Mouse (Mus musculus): ENCODE measurements around the gene Trpv5. TPM values are rescaled to one million over a fixed set of nuclear protein-coding genes. Genes with fewer than 3 reads are reported as not detected.

Gene Trpv5
- total RNA-seq (2021), result not detected

GRCm38 (mm10) chr6:41680669-41681068, at the start of gene Trpv5:
Trpv5 (minus strand) TSS chr6:41680769.
- DNase-seq, result no peak
- intact Hi-C loops (cut with DNase I), result no loop called here

- intact Hi-C loops (cut with DNase I), result no loop called here
- no peak for DNase-seq
Observed at GRCm38 (mm10) chr6:41727989-41728609, 47.5 kb upstream of the Trpv5 start.

GRCm38 (mm10) chr6:41721430-41721829, 40.9 kb upstream of the Trpv5 start:
- DNase-seq, result no peak
- intact Hi-C loops (cut with DNase I), result no loop called here

- DNase-seq, result no peak
- intact Hi-C loops (cut with DNase I), result no loop called here
Observed at GRCm38 (mm10) chr6:41710281-41710680, 29.7 kb upstream of the Trpv5 start.

- intact Hi-C loops (cut with DNase I), result no loop called here
- DNase-seq, result no peak
Observed at GRCm38 (mm10) chr6:41706275-41706674, 25.7 kb upstream of the Trpv5 start.

GRCm38 (mm10) chr6:41704123-41704522, 23.6 kb upstream of the Trpv5 start, which contains the start of gene Kel:
Kel (minus strand) TSS chr6:41704339.
- intact Hi-C loops (cut with DNase I), result no loop called here
- no peak for DNase-seq

- intact Hi-C loops (cut with DNase I), result no loop called here
- DNase-seq, result no peak
Observed at GRCm38 (mm10) chr6:41702928-41703327, 22.4 kb upstream of the Trpv5 start.

GRCm38 (mm10) chr6:41701245-41701644, 20.7 kb upstream of the Trpv5 start:
- intact Hi-C loops (cut with DNase I), result no loop called here
- no peak for DNase-seq

GRCm38 (mm10) chr6:41694407-41694806, 13.8 kb upstream of the Trpv5 start:
- intact Hi-C loops (cut with DNase I), result no loop called here
- DNase-seq, result no peak

GRCm38 (mm10) chr6:41692200-41692599, 11.6 kb upstream of the Trpv5 start:
- intact Hi-C loops (cut with DNase I), result no loop called here

GRCm38 (mm10) chr6:41685596-41685995, 5.0 kb upstream of the Trpv5 start:
- no peak for DNase-seq
- intact Hi-C loops (cut with DNase I), result no loop called here

More at GRCm38 (mm10) chr6:41692200-41692599, 11.6 kb upstream of the Trpv5 start:
- no peak for DNase-seq

GRCm38 (mm10) chr6:41684911-41685310, 4.3 kb upstream of the Trpv5 start:
- intact Hi-C loops (cut with DNase I), result no loop called here
- DNase-seq, result no peak

GRCm38 (mm10) chr6:41684131-41684530, 3.6 kb upstream of the Trpv5 start, which contains the start of gene Llcfc1:
Llcfc1 (plus strand) TSS chr6:41684431.
- intact Hi-C loops (cut with DNase I), result no loop called here
- no peak for DNase-seq

GRCm38 (mm10) chr6:41681656-41682055, 1.1 kb upstream of the Trpv5 start:
- intact Hi-C loops (cut with DNase I), result no loop called here
- no peak for DNase-seq

- intact Hi-C loops (cut with DNase I), result no loop called here
- DNase-seq, result no peak
Observed at GRCm38 (mm10) chr6:41676530-41676929, 4.0 kb downstream of the Trpv5 start.

- no peak for DNase-seq
- intact Hi-C loops (cut with DNase I), result no loop called here
Observed at GRCm38 (mm10) chr6:41662320-41662719, 18.2 kb downstream of the Trpv5 start.

GRCm38 (mm10) chr6:41658487-41658886, 22.1 kb downstream of the Trpv5 start:
- DNase-seq, result no peak
- intact Hi-C loops (cut with DNase I), result no loop called here

- DNase-seq, result no peak
- intact Hi-C loops (cut with DNase I), result no loop called here
Observed at GRCm38 (mm10) chr6:41654648-41655047, 25.9 kb downstream of the Trpv5 start.

- DNase-seq, result no peak
- intact Hi-C loops (cut with DNase I), result no loop called here
Observed at GRCm38 (mm10) chr6:41653173-41653572, 27.4 kb downstream of the Trpv5 start.

GRCm38 (mm10) chr6:41646672-41647071, 33.9 kb downstream of the Trpv5 start:
- DNase-seq, result no peak
- intact Hi-C loops (cut with DNase I), result no loop called here

GRCm38 (mm10) chr6:41646220-41646619, 34.3 kb downstream of the Trpv5 start:
- intact Hi-C loops (cut with DNase I), result no loop called here
- DNase-seq, result no peak

- no peak for DNase-seq
- intact Hi-C loops (cut with DNase I), result no loop called here
Observed at GRCm38 (mm10) chr6:41643227-41643626, 37.3 kb downstream of the Trpv5 start.

GRCm38 (mm10) chr6:41642765-41643164, 37.8 kb downstream of the Trpv5 start:
- no peak for DNase-seq
- intact Hi-C loops (cut with DNase I), result no loop called here
